In genomic region chr10:130470311-130470760, GRCm38 (mm10) we compare ENCODE assay signal across 7 mouse cellular contexts. TPM values are rescaled to one million over a fixed set of nuclear protein-coding genes. Genes with fewer than 3 reads are reported as not detected.
DNase-seq lines count a peak whose midpoint lies in the region; ATAC-seq and TF ChIP-seq lines count a peak whose summit lies in the region.

No protein-coding gene starts in this region.

- peak; percentile 87 for ATAC-seq in lung, postnatal 0 days

- peak overlapping the region; percentile 77 for H3K4me2 ChIP-seq in lung, postnatal 0 days (replicated peaks; ENCODE audit: low read depth, low read length)

- TF ChIP-seq CTCF in lung, postnatal 0 days (IDR thresholded peaks at IDR 0.05): no peak
- no peak for TF ChIP-seq CTCF in left cerebral cortex, adult 2 months (IDR thresholded peaks at IDR 0.05)

- H3K9me3 ChIP-seq in lung, postnatal 0 days (ENCODE audit: low read length): no peaks in the 10 kb centered on the region
- H3K9me3 ChIP-seq in midbrain, embryonic 10.5 days (replicated peaks): no peaks in the 10 kb centered on the region; the same call in 1 of the 2 replicates

- H3K27me3 ChIP-seq in lung, postnatal 0 days (replicated peaks; ENCODE audit: insufficient read depth, low read length): no peaks in the 10 kb centered on the region
- H3K27me3 ChIP-seq in midbrain, embryonic 10.5 days (ENCODE audit: low read depth, poor library complexity, severe bottlenecking): no peaks in the 10 kb centered on the region

- DNase-seq in lung, postnatal 0 days (ENCODE audit: low spot score): peak; percentile 40
- DNase-seq in lung, adult 18-20 months: no peak
- peak; percentile 3 to 5 for DNase-seq in cerebellum, postnatal 36 days
- peak; percentile 28 to 43 for DNase-seq in gastrocnemius, postnatal 4 days (ENCODE audit: low spot score in 2 of 2)
- DNase-seq in left cerebral cortex, adult 2 months (ENCODE audit: extremely low spot score in 1 of 2, low spot score in 2 of 2): peak; percentile 8 to 29
- DNase-seq in midbrain, embryonic 10.5 days (ENCODE audit: low spot score): peak; percentile 82
- peak; percentile 47 for DNase-seq in right cerebral cortex, postnatal 4 days

- peak overlapping the region; percentile 38 for H3K4me3 ChIP-seq in lung, postnatal 0 days (ENCODE audit: low read depth, low read length)
- H3K4me3 ChIP-seq in left cerebral cortex, adult 2 months: peak overlapping the region; percentile 45
- peak overlapping the region; percentile 54 for H3K4me3 ChIP-seq in midbrain, embryonic 10.5 days

- no peak for TF ChIP-seq EP300 in lung, postnatal 0 days (IDR thresholded peaks at IDR 0.05)

- 7% methylated on average over 36 of the region's 36 CpGs for WGBS in lung, postnatal 0 days
- 9% methylated on average over 36 of the region's 36 CpGs for WGBS in midbrain, embryonic 10.5 days

- no peaks in the 10 kb centered on the region for H3K4me1 ChIP-seq in lung, postnatal 0 days (ENCODE audit: insufficient read depth, low read depth, low read length)
- H3K4me1 ChIP-seq in midbrain, embryonic 10.5 days: peaks cover 9% of the 10 kb centered on the region

- no peak overlapping the region for H3K27ac ChIP-seq in lung, postnatal 0 days (ENCODE audit: low read length)
- H3K27ac ChIP-seq in left cerebral cortex, adult 2 months: no peak overlapping the region
- peak overlapping the region; percentile 84 for H3K27ac ChIP-seq in midbrain, embryonic 10.5 days (replicated peaks)

- H3K9ac ChIP-seq in lung, postnatal 0 days (replicated peaks; ENCODE audit: low read depth): no peak overlapping the region

- intact Hi-C loops in left cerebral cortex, adult 2 months (cut with DNase I): no loop called here

- no peaks in the 10 kb centered on the region for H3K36me3 ChIP-seq in lung, postnatal 0 days (ENCODE audit: insufficient read depth, low read length)
- H3K36me3 ChIP-seq in midbrain, embryonic 10.5 days: no peaks in the 10 kb centered on the region

RNA-seq across cellular contexts. Expression of gene Vmn2r86, which starts 14.5 kb away (rescaled TPM):
- not detected in 2 replicates for polyA plus RNA-seq in lung, postnatal 0 days (2015; fragmentation: Nextera tagmentation; extraction: Ambion mirVana)
- total RNA-seq in gastrocnemius, postnatal 4 days (2021): not detected
- total RNA-seq in left cerebral cortex, adult 2 months (2021): under 1 TPM; 0.27 to 0.30 TPM
- polyA plus RNA-seq in midbrain, embryonic 10.5 days (2016; fragmentation: Nextera tagmentation; extraction: Ambion mirVana): not detected in 2 replicates

RNA-seq across cellular contexts. Expression of gene Vmn2r87, which starts 26.9 kb away (rescaled TPM):
- not detected in 2 replicates for polyA plus RNA-seq in lung, postnatal 0 days (2015; fragmentation: Nextera tagmentation; extraction: Ambion mirVana)
- not detected for total RNA-seq in gastrocnemius, postnatal 4 days (2021)
- 1 to 10 TPM; 1.4 to 1.6 TPM for total RNA-seq in left cerebral cortex, adult 2 months (2021)
- polyA plus RNA-seq in midbrain, embryonic 10.5 days (2016; fragmentation: Nextera tagmentation; extraction: Ambion mirVana): 0.05 TPM in 1 of 2 replicates, not detected in the other

RNA-seq across cellular contexts. Expression of gene Vmn2r85, which starts 40.8 kb away (rescaled TPM):
- not detected in 2 replicates for polyA plus RNA-seq in lung, postnatal 0 days (2015; fragmentation: Nextera tagmentation; extraction: Ambion mirVana)
- total RNA-seq in gastrocnemius, postnatal 4 days (2021): not detected
- 1 to 10 TPM in 1 of 2 experiments, under 1 TPM in 1; 0.97 to 1.1 TPM for total RNA-seq in left cerebral cortex, adult 2 months (2021)
- not detected in 2 replicates for polyA plus RNA-seq in midbrain, embryonic 10.5 days (2016; fragmentation: Nextera tagmentation; extraction: Ambion mirVana)

Comparison
In these comparisons a context has a peak if more than half of its experiments do, and no peak if none do; other contexts are left out.
1. DNase-seq: peak in lung, postnatal 0 days (single experiment), cerebellum, postnatal 36 days (2 of 2), gastrocnemius, postnatal 4 days (2 of 2), left cerebral cortex, adult 2 months (2 of 2), midbrain, embryonic 10.5 days (single experiment) and right cerebral cortex, postnatal 4 days (single experiment); none in lung, adult 18-20 months (0 of 2).
2. Peak in every context shown above with its lines, with median percentiles within 50 percentile points of each other: H3K4me3 ChIP-seq.